Mouse (Mus musculus) spleen, postnatal 14 days (tissue): Measurements from ENCODE around the gene Mtnr1a.
"Not testable (repeated sequence)": the region's sequence is repeated elsewhere in the genome, so short reads cannot be mapped to it uniquely, and the experiment has no call there.

Experiments
- DNase-seq, 2 experiments: peaks; one replicate each; pipeline ENCODE4 v3.0.0; 2021 to 2022; ENCODE audit warnings: low spot score in 2 of 2

The Mtnr1a gene

GRCm38 (mm10) chr8:45068759-45069386 lies at the start of gene Mtnr1a:
Mtnr1a (plus strand) TSS chr8:45069137.
- peak in 1 of 2 experiments; percentile 14 for DNase-seq

GRCm38 (mm10) chr8:45019241-45019640 lies 49.7 kb upstream of the Mtnr1a start:
- no peak for DNase-seq

GRCm38 (mm10) chr8:45021171-45021570 lies 47.8 kb upstream of the Mtnr1a start:
- DNase-seq, result no peak

- DNase-seq, result no peak
These were observed 46.8 kb upstream of the Mtnr1a start for GRCm38 (mm10) chr8:45021911-45022665.

GRCm38 (mm10) chr8:45028081-45028497 lies 40.8 kb upstream of the Mtnr1a start:
- DNase-seq, result no peak

- no peak for DNase-seq
These were observed 30.6 kb upstream of the Mtnr1a start for GRCm38 (mm10) chr8:45038350-45038749.

- DNase-seq, result no peak
These were observed 24.8 kb upstream of the Mtnr1a start for GRCm38 (mm10) chr8:45044160-45044559.

- DNase-seq, result no peak
These were observed 18.5 kb upstream of the Mtnr1a start for GRCm38 (mm10) chr8:45050451-45050850.

GRCm38 (mm10) chr8:45051236-45051635 lies 17.7 kb upstream of the Mtnr1a start:
- no peak for DNase-seq

- no peak for DNase-seq
These were observed 16.7 kb upstream of the Mtnr1a start for GRCm38 (mm10) chr8:45052205-45052604.

- no peak for DNase-seq
These were observed 16.3 kb upstream of the Mtnr1a start for GRCm38 (mm10) chr8:45052618-45053017.

GRCm38 (mm10) chr8:45055500-45055899 lies 13.4 kb upstream of the Mtnr1a start:
- no peak for DNase-seq

GRCm38 (mm10) chr8:45056810-45057209 lies 12.1 kb upstream of the Mtnr1a start:
- no peak for DNase-seq

- DNase-seq, result no peak
These were observed 8.9 kb upstream of the Mtnr1a start for GRCm38 (mm10) chr8:45060083-45060482.

- no peak for DNase-seq
These were observed 6.6 kb upstream of the Mtnr1a start for GRCm38 (mm10) chr8:45062311-45062710.

- no peak for DNase-seq
These were observed 5.7 kb upstream of the Mtnr1a start for GRCm38 (mm10) chr8:45062982-45063924.

- DNase-seq, result no peak
These were observed 4.6 kb upstream of the Mtnr1a start for GRCm38 (mm10) chr8:45064197-45064869.

- not testable (repeated sequence) for DNase-seq
These were observed 3.5 kb upstream of the Mtnr1a start for GRCm38 (mm10) chr8:45065391-45065790.

GRCm38 (mm10) chr8:45070949-45071348 lies 2.0 kb downstream of the Mtnr1a start:
- DNase-seq, result no peak

- DNase-seq, result no peak
These were observed 11.9 kb downstream of the Mtnr1a start for GRCm38 (mm10) chr8:45080850-45081249.

- no peak for DNase-seq
These were observed 24.7 kb downstream of the Mtnr1a start for GRCm38 (mm10) chr8:45093599-45093998.
